Mouse (Mus musculus): ENCODE data around the gene Tiam1.

GRCm38 (mm10) chr16:90155080-90155479 lies 11.5 kb upstream of the Tiam1 start:
- TF ChIP-seq CTCF (IDR thresholded peaks at IDR 0.05; ENCODE audit: low read depth, low read length) (no peak; the same call in 1 of the 2 replicates), POLR2A (IDR thresholded peaks at IDR 0.05; ENCODE audit: extremely low read depth, insufficient read depth, low read length) (no peak)
